Mouse (Mus musculus): ENCODE results near the gene Rpn1. TPM values are rescaled to one million over a fixed set of nuclear protein-coding genes. Genes with fewer than 3 reads are reported as not detected.
A peak's percentile ranks its signal among the peaks of the same experiment; 100 is the strongest.
"Not testable (repeated sequence)": the region's sequence is repeated elsewhere in the genome, so short reads cannot be mapped to it uniquely, and the experiment has no call there.

Gene Rpn1
- total and polyA plus RNA-seq, 2 experiments from 2014 or later = 192 to 248 TPM

- no peaks in the 10 kb centered on the region for H3K27me3 ChIP-seq (ENCODE audit: insufficient read depth, low read length)
- no peak overlapping the region for H3K9ac ChIP-seq
- no peaks in the 10 kb centered on the region for H3K4me1 ChIP-seq (ENCODE audit: insufficient read depth)
- H3K36me3 ChIP-seq (ENCODE audit: insufficient read depth) = no peaks in the 10 kb centered on the region
- ATAC-seq = no peak
- no peaks in the 10 kb centered on the region for H3K9me3 ChIP-seq (ENCODE audit: low read length)
- H3K27ac ChIP-seq (ENCODE audit: low read depth, low read length) = no peak overlapping the region
- no peak for DNase-seq
- H3K4me3 ChIP-seq (ENCODE audit: low read depth, low read length) = no peak overlapping the region
- WGBS = 79% methylated on average over 10 of the region's 10 CpGs
- no peak for TF ChIP-seq CTCF (IDR thresholded peaks at IDR 0.05; ENCODE audit: low read depth)
- no peak overlapping the region for H3K4me2 ChIP-seq (ENCODE audit: low read depth)
These were observed 32.9 kb downstream of the Rpn1 start for GRCm38 (mm10) chr6:88117184-88117575.

GRCm38 (mm10) chr6:88119309-88119708 lies 35.0 kb downstream of the Rpn1 start:
- ATAC-seq = no peak
- no peaks in the 10 kb centered on the region for H3K4me1 ChIP-seq (ENCODE audit: insufficient read depth)
- H3K27ac ChIP-seq (ENCODE audit: low read depth, low read length) = no peak overlapping the region
- no peaks in the 10 kb centered on the region for H3K9me3 ChIP-seq (ENCODE audit: low read length)
- no peak for TF ChIP-seq CTCF (IDR thresholded peaks at IDR 0.05; ENCODE audit: low read depth)
- 84% methylated on average over 5 of the region's 5 CpGs for WGBS
- no peak overlapping the region for H3K4me3 ChIP-seq (ENCODE audit: low read depth, low read length)
- H3K27me3 ChIP-seq (ENCODE audit: insufficient read depth, low read length) = no peaks in the 10 kb centered on the region
- no peak overlapping the region for H3K9ac ChIP-seq
- no peak overlapping the region for H3K4me2 ChIP-seq (ENCODE audit: low read depth)
- H3K36me3 ChIP-seq (ENCODE audit: insufficient read depth) = no peaks in the 10 kb centered on the region
- DNase-seq = no peak

- Histone ChIP-seq H3K4me1 (ENCODE audit: insufficient read depth) (no peaks in the 10 kb centered on the region), H3K9ac (no peak overlapping the region), H3K27ac (ENCODE audit: low read depth, low read length) (no peak overlapping the region), H3K4me2 (ENCODE audit: low read depth) (no peak overlapping the region), H3K4me3 (ENCODE audit: low read depth, low read length) (no peak overlapping the region), H3K9me3 (ENCODE audit: low read length) (no peaks in the 10 kb centered on the region), H3K36me3 (ENCODE audit: insufficient read depth) (no peaks in the 10 kb centered on the region), H3K27me3 (ENCODE audit: insufficient read depth, low read length) (no peaks in the 10 kb centered on the region)
- WGBS = 86% methylated on average over 7 of the region's 7 CpGs
- ATAC-seq (no peak), DNase-seq (no peak)
- TF ChIP-seq CTCF (IDR thresholded peaks at IDR 0.05; ENCODE audit: low read depth) = no peak
These were observed 36.5 kb downstream of the Rpn1 start for GRCm38 (mm10) chr6:88120813-88121212.

- no peak overlapping the region for H3K4me2 ChIP-seq (ENCODE audit: low read depth)
- H3K9me3 ChIP-seq (ENCODE audit: low read length) = no peaks in the 10 kb centered on the region
- H3K36me3 ChIP-seq (ENCODE audit: insufficient read depth) = no peaks in the 10 kb centered on the region
- DNase-seq (no peak), ATAC-seq (no peak)
- WGBS = 58% methylated on average over 2 of the region's 2 CpGs
- H3K4me1 ChIP-seq (ENCODE audit: insufficient read depth) = no peaks in the 10 kb centered on the region
- no peak for TF ChIP-seq CTCF (IDR thresholded peaks at IDR 0.05; ENCODE audit: low read depth)
- no peak overlapping the region for H3K27ac ChIP-seq (ENCODE audit: low read depth, low read length)
- no peak overlapping the region for H3K9ac ChIP-seq
- no peak overlapping the region for H3K4me3 ChIP-seq (ENCODE audit: low read depth, low read length)
- H3K27me3 ChIP-seq (ENCODE audit: insufficient read depth, low read length) = no peaks in the 10 kb centered on the region
These were observed 37.5 kb downstream of the Rpn1 start for GRCm38 (mm10) chr6:88121781-88122180.

GRCm38 (mm10) chr6:88123150-88123857 lies 39.0 kb downstream of the Rpn1 start:
- Histone ChIP-seq H3K27me3 (ENCODE audit: insufficient read depth, low read length) (no peaks in the 10 kb centered on the region), H3K4me1 (ENCODE audit: insufficient read depth) (no peaks in the 10 kb centered on the region), H3K9ac (no peak overlapping the region), H3K36me3 (ENCODE audit: insufficient read depth) (no peaks in the 10 kb centered on the region), H3K9me3 (ENCODE audit: low read length) (no peaks in the 10 kb centered on the region), H3K27ac (ENCODE audit: low read depth, low read length) (no peak overlapping the region), H3K4me2 (ENCODE audit: low read depth) (peak overlapping the region; percentile 23; the same call in 1 of the 2 replicates), H3K4me3 (ENCODE audit: low read depth, low read length) (no peak overlapping the region)
- DNase-seq = no peak
- TF ChIP-seq CTCF (IDR thresholded peaks at IDR 0.05; ENCODE audit: low read depth) = peak; percentile 52
- ATAC-seq = 0 out of 2 replicates have a peak, but pooled peaks have one; percentile 18
- 40% methylated on average over 11 of the region's 11 CpGs for WGBS

GRCm38 (mm10) chr6:88123858-88124261 lies 39.6 kb downstream of the Rpn1 start:
- Histone ChIP-seq H3K4me3 (ENCODE audit: low read depth, low read length) (no peak overlapping the region), H3K9me3 (ENCODE audit: low read length) (no peaks in the 10 kb centered on the region), H3K4me1 (ENCODE audit: insufficient read depth) (no peaks in the 10 kb centered on the region), H3K4me2 (ENCODE audit: low read depth) (peak overlapping the region; percentile 23; the same call in 1 of the 2 replicates), H3K36me3 (ENCODE audit: insufficient read depth) (no peaks in the 10 kb centered on the region), H3K27me3 (ENCODE audit: insufficient read depth, low read length) (no peaks in the 10 kb centered on the region), H3K9ac (no peak overlapping the region), H3K27ac (ENCODE audit: low read depth, low read length) (no peak overlapping the region)
- ATAC-seq (peak; percentile 90), DNase-seq (peak; percentile 63)
- WGBS = 7% methylated on average over 9 of the region's 9 CpGs
- TF ChIP-seq CTCF (IDR thresholded peaks at IDR 0.05; ENCODE audit: low read depth) = peak; percentile 68

- no peaks in the 10 kb centered on the region for H3K27me3 ChIP-seq (ENCODE audit: insufficient read depth, low read length)
- DNase-seq (no peak), ATAC-seq (no peak)
- H3K9me3 ChIP-seq (ENCODE audit: low read length) = no peaks in the 10 kb centered on the region
- 78% methylated on average over 4 of the region's 4 CpGs for WGBS
- no peak overlapping the region for H3K4me3 ChIP-seq (ENCODE audit: low read depth, low read length)
- no peaks in the 10 kb centered on the region for H3K4me1 ChIP-seq (ENCODE audit: insufficient read depth)
- H3K27ac ChIP-seq (ENCODE audit: low read depth, low read length) = no peak overlapping the region
- H3K4me2 ChIP-seq (ENCODE audit: low read depth) = no peak overlapping the region
- H3K9ac ChIP-seq = no peak overlapping the region
- no peak for TF ChIP-seq CTCF (IDR thresholded peaks at IDR 0.05; ENCODE audit: low read depth)
- H3K36me3 ChIP-seq (ENCODE audit: insufficient read depth) = no peaks in the 10 kb centered on the region
These were observed 40.3 kb downstream of the Rpn1 start for GRCm38 (mm10) chr6:88124551-88124950.

- not testable (repeated sequence) for H3K27ac ChIP-seq (ENCODE audit: low read depth, low read length); H3K27me3 ChIP-seq (ENCODE audit: insufficient read depth, low read length); DNase-seq; ATAC-seq; H3K4me2 ChIP-seq (ENCODE audit: low read depth); H3K9me3 ChIP-seq (ENCODE audit: low read length); H3K4me1 ChIP-seq (ENCODE audit: insufficient read depth); H3K36me3 ChIP-seq (ENCODE audit: insufficient read depth); H3K4me3 ChIP-seq (ENCODE audit: low read depth, low read length); H3K9ac ChIP-seq
- 89% methylated on average over 10 of the region's 10 CpGs for WGBS
These were observed 41.5 kb downstream of the Rpn1 start for GRCm38 (mm10) chr6:88125815-88126214.

Data from forebrain, postnatal 0 days (tissue).